Mouse (Mus musculus) liver, embryonic 15.5 days (tissue): ENCODE measurements around the gene Zfhx3. TPM values are rescaled to one million over a fixed set of nuclear protein-coding genes. Genes with fewer than 3 reads are reported as not detected.

ENCODE experiments used
- ATAC-seq: fragments of 200-750 bp; cut with Nextera tagmentation; 2 replicates; pipeline ENCODE4 v1.8.0; 2017; ENCODE audit warnings: moderate number of reproducible peaks, mild to moderate bottlenecking, moderate library complexity; ENCODE audit not compliant: insufficient read depth
- H3K27ac ChIP-seq: fragments of 300-500 bp; sonication (generic); replicated peaks from 2 replicates; pipeline ENCODE4 v1.5.1; 2015; ENCODE audit warnings: mild to moderate bottlenecking, inconsistent platforms
- H3K27me3 ChIP-seq: fragments of 300-500 bp; sonication (generic); 2 replicates; pipeline ENCODE4 v1.6.1; 2015; ENCODE audit warnings: mild to moderate bottlenecking, inconsistent platforms
- H3K36me3 ChIP-seq: fragments of 300-500 bp; sonication (generic); replicated peaks from 2 replicates; pipeline ENCODE4 v1.6.1; 2015; ENCODE audit warnings: moderate library complexity, mild to moderate bottlenecking, inconsistent platforms
- H3K4me1 ChIP-seq: fragments of 300-500 bp; sonication (generic); replicated peaks from 2 replicates; pipeline ENCODE4 v1.6.1; 2015; ENCODE audit warnings: inconsistent platforms
- H3K4me2 ChIP-seq: fragments of 300-500 bp; sonication (generic); 2 replicates; pipeline ENCODE4 v1.6.1; 2015; ENCODE audit warnings: moderate library complexity, mild to moderate bottlenecking, inconsistent platforms
- H3K4me3 ChIP-seq: fragments of 300-500 bp; sonication (generic); replicated peaks from 2 replicates; pipeline ENCODE4 v1.5.1; 2015; ENCODE audit warnings: mild to moderate bottlenecking, inconsistent platforms
- H3K9ac ChIP-seq: fragments of 300-500 bp; sonication (generic); 2 replicates; pipeline ENCODE4 v1.6.1; 2015; ENCODE audit warnings: moderate library complexity, mild to moderate bottlenecking, inconsistent platforms
- H3K9me3 ChIP-seq: fragments of 300-500 bp; sonication (generic); replicated peaks from 2 replicates; pipeline ENCODE4 v1.6.1; 2016; ENCODE audit warnings: inconsistent platforms
- WGBS: fragments of 180-500 bp; shearing (Covaris S2); methylation state at CpG from one replicate; pipeline ENCODE4 v1.1.7; 2015; ENCODE audit warnings: mixed read lengths; ENCODE audit not compliant: insufficient replicate concordance; 5-methylcytosine and 5-hydroxymethylcytosine counted together
- polyA plus RNA-seq: library from polyadenylated mRNA; unstranded; fragments of >200 nt; fragmentation: Nextera tagmentation; extraction: Ambion mirVana; gene quantifications from 2 replicates; pipeline ENCODE4 v1.2.1, GENCODE M21; 2015

Gene Zfhx3
- polyA plus RNA-seq, 1 experiment from 2014 or later = 1.0 TPM

GRCm38 (mm10) chr8:108706848-108707541 is 764.6 kb downstream of the Zfhx3 start:
- Histone ChIP-seq H3K9ac (no peak overlapping the region), H3K4me3 (no peak overlapping the region), H3K4me2 (peak overlapping the region; percentile 23; the same call in 1 of the 2 replicates), H3K9me3 (no peaks in the 10 kb centered on the region), H3K27me3 (peaks cover 76% of the 10 kb centered on the region), H3K36me3 (no peaks in the 10 kb centered on the region), H3K4me1 (peaks cover 18% of the 10 kb centered on the region), H3K27ac (peak overlapping the region; percentile 53; the same call in 1 of the 2 replicates)
- peak; percentile 63 for ATAC-seq
- 20% methylated on average over 6 of the region's 6 CpGs for WGBS

GRCm38 (mm10) chr8:108707576-108708281 is 765.3 kb downstream of the Zfhx3 start:
- Histone ChIP-seq H3K27me3 (peaks cover 76% of the 10 kb centered on the region), H3K4me2 (no peak overlapping the region), H3K4me3 (no peak overlapping the region), H3K36me3 (no peaks in the 10 kb centered on the region), H3K9me3 (no peaks in the 10 kb centered on the region), H3K27ac (peak overlapping the region; percentile 53; the same call in 1 of the 2 replicates), H3K4me1 (peaks cover 23% of the 10 kb centered on the region), H3K9ac (no peak overlapping the region)
- 9% methylated on average over 5 of the region's 5 CpGs for WGBS
- no peak for ATAC-seq

- no peak overlapping the region for H3K4me2 ChIP-seq
- 0 out of 2 replicates have a peak overlapping the region, but pooled peaks have one; percentile 33 for H3K27ac ChIP-seq
- H3K9ac ChIP-seq = no peak overlapping the region
- no peak overlapping the region for H3K4me3 ChIP-seq
- H3K27me3 ChIP-seq = peaks cover 76% of the 10 kb centered on the region
- H3K9me3 ChIP-seq = no peaks in the 10 kb centered on the region
- H3K4me1 ChIP-seq = peaks cover 35% of the 10 kb centered on the region
- no peak for ATAC-seq
- H3K36me3 ChIP-seq = no peaks in the 10 kb centered on the region
- WGBS = 45% methylated on average over 8 of the region's 8 CpGs
Measured at GRCm38 (mm10) chr8:108708833-108709387, 766.5 kb downstream of the Zfhx3 start.

- Histone ChIP-seq H3K4me2 (no peak overlapping the region), H3K9me3 (no peaks in the 10 kb centered on the region), H3K4me3 (no peak overlapping the region), H3K27ac (no peak overlapping the region), H3K27me3 (peaks cover 76% of the 10 kb centered on the region), H3K4me1 (peaks cover 37% of the 10 kb centered on the region), H3K36me3 (no peaks in the 10 kb centered on the region), H3K9ac (no peak overlapping the region)
- 53% methylated on average over 2 of the region's 2 CpGs for WGBS
- no peak for ATAC-seq
Measured at GRCm38 (mm10) chr8:108709441-108709840, 767.0 kb downstream of the Zfhx3 start.

- H3K4me1 ChIP-seq = peaks cover 38% of the 10 kb centered on the region
- H3K9me3 ChIP-seq = no peaks in the 10 kb centered on the region
- H3K36me3 ChIP-seq = no peaks in the 10 kb centered on the region
- H3K4me2 ChIP-seq = no peak overlapping the region
- no peak for ATAC-seq
- WGBS = 48% methylated on average over 13 of the region's 13 CpGs
- H3K9ac ChIP-seq = no peak overlapping the region
- no peak overlapping the region for H3K27ac ChIP-seq
- H3K27me3 ChIP-seq = peaks cover 76% of the 10 kb centered on the region
- H3K4me3 ChIP-seq = no peak overlapping the region
Measured at GRCm38 (mm10) chr8:108709928-108710606, 767.6 kb downstream of the Zfhx3 start.

GRCm38 (mm10) chr8:108710607-108711489 is 768.4 kb downstream of the Zfhx3 start:
- no peak overlapping the region for H3K9ac ChIP-seq
- H3K4me1 ChIP-seq = peaks cover 42% of the 10 kb centered on the region
- 25% methylated on average over 8 of the region's 8 CpGs for WGBS

GRCm38 (mm10) chr8:108711490-108711793 is 769.0 kb downstream of the Zfhx3 start:
- Histone ChIP-seq H3K4me3 (no peak overlapping the region), H3K27me3 (peaks cover 76% of the 10 kb centered on the region), H3K9ac (no peak overlapping the region), H3K4me2 (no peak overlapping the region), H3K36me3 (no peaks in the 10 kb centered on the region), H3K27ac (no peak overlapping the region), H3K4me1 (peaks cover 46% of the 10 kb centered on the region), H3K9me3 (no peaks in the 10 kb centered on the region)
- ATAC-seq = no peak
- 57% methylated on average over 5 of the region's 5 CpGs for WGBS

More at GRCm38 (mm10) chr8:108710607-108711489, 768.4 kb downstream of the Zfhx3 start:
- Histone ChIP-seq H3K36me3 (no peaks in the 10 kb centered on the region), H3K4me2 (no peak overlapping the region), H3K27me3 (peaks cover 76% of the 10 kb centered on the region), H3K9me3 (no peaks in the 10 kb centered on the region), H3K4me3 (no peak overlapping the region), H3K27ac (no peak overlapping the region)
- no peak for ATAC-seq

GRCm38 (mm10) chr8:108712001-108712411 is 769.6 kb downstream of the Zfhx3 start:
- Histone ChIP-seq H3K9ac (no peak overlapping the region), H3K9me3 (no peaks in the 10 kb centered on the region), H3K36me3 (no peaks in the 10 kb centered on the region), H3K4me3 (no peak overlapping the region), H3K4me2 (peak overlapping the region; percentile 21; the same call in 1 of the 2 replicates), H3K27me3 (peaks cover 76% of the 10 kb centered on the region), H3K4me1 (peaks cover 45% of the 10 kb centered on the region), H3K27ac (no peak overlapping the region)
- no peak for ATAC-seq
- WGBS = 57% methylated on average over 14 of the region's 14 CpGs

- 49% methylated on average over 4 of the region's 4 CpGs for WGBS
- Histone ChIP-seq H3K9me3 (no peaks in the 10 kb centered on the region), H3K27me3 (peaks cover 73% of the 10 kb centered on the region), H3K36me3 (no peaks in the 10 kb centered on the region), H3K4me2 (no peak overlapping the region), H3K4me1 (peaks cover 41% of the 10 kb centered on the region), H3K9ac (no peak overlapping the region), H3K27ac (no peak overlapping the region), H3K4me3 (no peak overlapping the region)
- no peak for ATAC-seq
Measured at GRCm38 (mm10) chr8:108712607-108713006, 770.2 kb downstream of the Zfhx3 start.

GRCm38 (mm10) chr8:108713346-108714142 is 771.1 kb downstream of the Zfhx3 start:
- no peak for ATAC-seq
- Histone ChIP-seq H3K27me3 (peaks cover 65% of the 10 kb centered on the region), H3K4me1 (peaks cover 47% of the 10 kb centered on the region), H3K27ac (0 out of 2 replicates have a peak overlapping the region, but pooled peaks have one; percentile 78), H3K4me3 (peak overlapping the region; percentile 62; the same call in 1 of the 2 replicates), H3K9me3 (no peaks in the 10 kb centered on the region), H3K9ac (no peak overlapping the region), H3K36me3 (no peaks in the 10 kb centered on the region), H3K4me2 (peak overlapping the region; percentile 70)
- 37% methylated on average over 19 of the region's 19 CpGs for WGBS
